Mouse (Mus musculus): ENCODE measurements around the gene Gm49387. TPM values are rescaled to one million over a fixed set of nuclear protein-coding genes. Genes with fewer than 3 reads are reported as not detected.
A peak's percentile ranks its signal among the peaks of the same experiment; 100 is the strongest.

Gm49387 gene
- polyA plus RNA-seq, 1 experiment: not detected

- peak; percentile 14 for DNase-seq (ENCODE audit: low read depth)
- TF ChIP-seq POLR2A (IDR thresholded peaks at IDR 0.05; ENCODE audit: borderline replicate concordance, extremely low read depth, insufficient read depth, insufficient read length, poor library complexity, severe bottlenecking): no peak
- TF ChIP-seq CTCF (IDR thresholded peaks at IDR 0.05; ENCODE audit: borderline replicate concordance, extremely low read depth, insufficient read depth, insufficient read length): no peak
Observed at GRCm38 (mm10) chr14:31509911-31510310, 130.8 kb downstream of the Gm49387 start.

- TF ChIP-seq POLR2A (IDR thresholded peaks at IDR 0.05; ENCODE audit: borderline replicate concordance, extremely low read depth, insufficient read depth, insufficient read length, poor library complexity, severe bottlenecking) (no peak), CTCF (IDR thresholded peaks at IDR 0.05; ENCODE audit: borderline replicate concordance, extremely low read depth, insufficient read depth, insufficient read length) (no peak)
- DNase-seq (ENCODE audit: low read depth): peak; percentile 55
Observed at GRCm38 (mm10) chr14:31506456-31506855, 134.2 kb downstream of the Gm49387 start.

- TF ChIP-seq POLR2A (IDR thresholded peaks at IDR 0.05; ENCODE audit: borderline replicate concordance, extremely low read depth, insufficient read depth, insufficient read length, poor library complexity, severe bottlenecking) (no peak), CTCF (IDR thresholded peaks at IDR 0.05; ENCODE audit: borderline replicate concordance, extremely low read depth, insufficient read depth, insufficient read length) (no peak)
- no peak for DNase-seq (ENCODE audit: low read depth)
Observed at GRCm38 (mm10) chr14:31503406-31503805, 137.3 kb downstream of the Gm49387 start.

Other genes with a start within 250 kb of the Gm49387 start
- 110 and 167 TPM in 2 replicates for gene Sh3bp5, start 204.8 kb downstream of the Gm49387 start, polyA plus RNA-seq (2012; rRNA removed)
- gene Eaf1, start 146.5 kb downstream of the Gm49387 start, polyA plus RNA-seq (2012; rRNA removed): 19.1 and 19.5 TPM in 2 replicates
- gene Mettl6, start 145.8 kb downstream of the Gm49387 start, polyA plus RNA-seq (2012; rRNA removed): 21.3 and 24.5 TPM in 2 replicates
- 0.16 TPM in 2 replicates for gene Colq, start 49.5 kb downstream of the Gm49387 start, polyA plus RNA-seq (2012; rRNA removed)
- gene Btd, start 150 bp upstream of the Gm49387 start, polyA plus RNA-seq (2012; rRNA removed): 22.0 and 25.2 TPM in 2 replicates
- gene Hacl1, start 408 bp upstream of the Gm49387 start, polyA plus RNA-seq (2012; rRNA removed): 8.6 and 8.7 TPM in 2 replicates
- gene Ankrd28, start 189.8 kb upstream of the Gm49387 start, polyA plus RNA-seq (2012; rRNA removed): 18.4 and 23.9 TPM in 2 replicates